Mouse (Mus musculus): ENCODE data around the gene Rom1. TPM values are rescaled to one million over a fixed set of nuclear protein-coding genes. Genes with fewer than 3 reads are reported as not detected.

The Rom1 gene
- polyA plus RNA-seq, 1 experiment from 2014 or later, result 1.6 TPM

- 8% methylated on average over 9 of the region's 9 CpGs for WGBS
- H3K9ac ChIP-seq, result peak overlapping the region; percentile 79
- no peaks in the 10 kb centered on the region for H3K27me3 ChIP-seq
- H3K4me3 ChIP-seq, result peak overlapping the region; percentile 78
- peak overlapping the region; percentile 84 for H3K27ac ChIP-seq
- H3K4me2 ChIP-seq, result peak overlapping the region; percentile 92
- H3K4me1 ChIP-seq (replicated peaks), result peaks cover 34% of the 10 kb centered on the region
- H3K36me3 ChIP-seq, result peaks cover 60% of the 10 kb centered on the region
- H3K9me3 ChIP-seq, result no peaks in the 10 kb centered on the region
- 0 out of 2 replicates have a peak, but pooled peaks have one; percentile 4 for ATAC-seq (ENCODE audit: low FRiP score)
Measured at GRCm38 (mm10) chr19:8954171-8954570, 25.0 kb upstream of the Rom1 start.

GRCm38 (mm10) chr19:8953135-8954039 is 24.2 kb upstream of the Rom1 start, which contains the start of gene Tut1:
Gene Tut1, plus strand, starts transcription at chr19:8953847.
- Histone ChIP-seq H3K4me1 (replicated peaks) (peaks cover 34% of the 10 kb centered on the region), H3K4me3 (peak within 1 kb of the TSS; percentile 78), H3K4me2 (peak within 1 kb of the TSS; percentile 92), H3K27me3 (no peaks in the 10 kb centered on the region), H3K9me3 (no peaks in the 10 kb centered on the region), H3K9ac (peak within 1 kb of the TSS; percentile 79), H3K27ac (peak within 1 kb of the TSS; percentile 90), H3K36me3 (peaks cover 62% of the 10 kb centered on the region)
- peak; percentile 96 for ATAC-seq (ENCODE audit: low FRiP score)
- WGBS, result 2% methylated on average over 46 of the region's 46 CpGs

GRCm38 (mm10) chr19:8952241-8952640 is 23.1 kb upstream of the Rom1 start:
- H3K4me1 ChIP-seq (replicated peaks), result peaks cover 34% of the 10 kb centered on the region
- no peak overlapping the region for H3K4me3 ChIP-seq
- H3K27me3 ChIP-seq, result no peaks in the 10 kb centered on the region
- H3K9ac ChIP-seq, result peak overlapping the region; percentile 69; the same call in 1 of the 2 replicates
- no peaks in the 10 kb centered on the region for H3K9me3 ChIP-seq
- H3K27ac ChIP-seq, result peak overlapping the region; percentile 90
- ATAC-seq (ENCODE audit: low FRiP score), result no peak
- peaks cover 66% of the 10 kb centered on the region for H3K36me3 ChIP-seq
- 0 out of 2 replicates have a peak overlapping the region, but pooled peaks have one; percentile 61 for H3K4me2 ChIP-seq
- WGBS, result 87% methylated on average over 9 of the region's 9 CpGs

GRCm38 (mm10) chr19:8950190-8950589 is 21.0 kb upstream of the Rom1 start:
- WGBS, result 91% methylated on average over 5 of the region's 5 CpGs
- peaks cover 69% of the 10 kb centered on the region for H3K36me3 ChIP-seq
- no peak overlapping the region for H3K9ac ChIP-seq
- no peak overlapping the region for H3K27ac ChIP-seq
- H3K4me3 ChIP-seq, result no peak overlapping the region
- H3K4me1 ChIP-seq (replicated peaks), result peaks cover 31% of the 10 kb centered on the region
- H3K4me2 ChIP-seq, result no peak overlapping the region
- H3K27me3 ChIP-seq, result no peaks in the 10 kb centered on the region
- H3K9me3 ChIP-seq, result no peaks in the 10 kb centered on the region
- ATAC-seq (ENCODE audit: low FRiP score), result no peak

- H3K4me2 ChIP-seq, result no peak overlapping the region
- peaks cover 32% of the 10 kb centered on the region for H3K4me1 ChIP-seq (replicated peaks)
- H3K9ac ChIP-seq, result no peak overlapping the region
- H3K9me3 ChIP-seq, result no peaks in the 10 kb centered on the region
- no peak overlapping the region for H3K27ac ChIP-seq
- no peak for ATAC-seq (ENCODE audit: low FRiP score)
- H3K36me3 ChIP-seq, result peaks cover 77% of the 10 kb centered on the region
- 95% methylated on average over 7 of the region's 7 CpGs for WGBS
- H3K4me3 ChIP-seq, result no peak overlapping the region
- H3K27me3 ChIP-seq, result no peaks in the 10 kb centered on the region
Measured at GRCm38 (mm10) chr19:8946929-8947328, 17.8 kb upstream of the Rom1 start.

GRCm38 (mm10) chr19:8945251-8945650 is 16.1 kb upstream of the Rom1 start:
- peak overlapping the region; percentile 74 for H3K4me2 ChIP-seq
- WGBS, result 88% methylated on average over 6 of the region's 6 CpGs
- no peaks in the 10 kb centered on the region for H3K9me3 ChIP-seq
- no peak for ATAC-seq (ENCODE audit: low FRiP score)
- H3K4me1 ChIP-seq (replicated peaks), result peaks cover 41% of the 10 kb centered on the region
- H3K27me3 ChIP-seq, result no peaks in the 10 kb centered on the region
- H3K27ac ChIP-seq, result no peak overlapping the region
- peak overlapping the region; percentile 53 for H3K9ac ChIP-seq
- H3K36me3 ChIP-seq, result peaks cover 61% of the 10 kb centered on the region
- no peak overlapping the region for H3K4me3 ChIP-seq

GRCm38 (mm10) chr19:8944750-8945149 is 15.6 kb upstream of the Rom1 start:
- Histone ChIP-seq H3K4me1 (replicated peaks) (peaks cover 41% of the 10 kb centered on the region), H3K4me3 (no peak overlapping the region), H3K9ac (peak overlapping the region; percentile 53), H3K9me3 (no peaks in the 10 kb centered on the region), H3K36me3 (peaks cover 56% of the 10 kb centered on the region), H3K4me2 (peak overlapping the region; percentile 74), H3K27me3 (no peaks in the 10 kb centered on the region), H3K27ac (no peak overlapping the region)
- 42% methylated on average over 5 of the region's 5 CpGs for WGBS
- no peak for ATAC-seq (ENCODE audit: low FRiP score)

GRCm38 (mm10) chr19:8944062-8944461 is 14.9 kb upstream of the Rom1 start:
- no peak for ATAC-seq (ENCODE audit: low FRiP score)
- Histone ChIP-seq H3K27ac (no peak overlapping the region), H3K36me3 (peaks cover 49% of the 10 kb centered on the region), H3K9ac (peak overlapping the region; percentile 58), H3K9me3 (no peaks in the 10 kb centered on the region), H3K4me3 (peak overlapping the region; percentile 96; the same call in 1 of the 2 replicates), H3K4me2 (peak overlapping the region; percentile 74), H3K4me1 (replicated peaks) (peaks cover 41% of the 10 kb centered on the region), H3K27me3 (no peaks in the 10 kb centered on the region)
- 80% methylated on average over 5 of the region's 5 CpGs for WGBS

GRCm38 (mm10) chr19:8943047-8943446 is 13.9 kb upstream of the Rom1 start:
- no peaks in the 10 kb centered on the region for H3K27me3 ChIP-seq
- peaks cover 41% of the 10 kb centered on the region for H3K4me1 ChIP-seq (replicated peaks)
- peak overlapping the region; percentile 74 for H3K4me2 ChIP-seq
- peaks cover 39% of the 10 kb centered on the region for H3K36me3 ChIP-seq
- WGBS, result 79% methylated on average over 2 of the region's 2 CpGs
- H3K4me3 ChIP-seq, result peak overlapping the region; percentile 96
- ATAC-seq (ENCODE audit: low FRiP score), result no peak
- H3K9me3 ChIP-seq, result no peaks in the 10 kb centered on the region
- H3K9ac ChIP-seq, result peak overlapping the region; percentile 98
- no peak overlapping the region for H3K27ac ChIP-seq

- ATAC-seq (ENCODE audit: low FRiP score), result peak; percentile 66
- Histone ChIP-seq H3K27ac (peak overlapping the region; percentile 98), H3K4me3 (peak overlapping the region; percentile 96), H3K9ac (peak overlapping the region; percentile 98), H3K4me1 (replicated peaks) (peaks cover 41% of the 10 kb centered on the region), H3K27me3 (no peaks in the 10 kb centered on the region), H3K9me3 (no peaks in the 10 kb centered on the region), H3K36me3 (peaks cover 35% of the 10 kb centered on the region), H3K4me2 (peak overlapping the region; percentile 74)
- WGBS, result 0% methylated on average over 46 of the region's 46 CpGs
Measured at GRCm38 (mm10) chr19:8942276-8942964, 13.3 kb upstream of the Rom1 start.

- peaks cover 34% of the 10 kb centered on the region for H3K36me3 ChIP-seq
- H3K4me2 ChIP-seq, result peak within 1 kb of the TSS; percentile 74
- under 1% methylated on average over 64 of the region's 64 CpGs for whole genome bisulfite sequencing
- ATAC-seq (ENCODE audit: low FRiP score), result peak; percentile 95
- peaks cover 41% of the 10 kb centered on the region for H3K4me1 ChIP-seq (replicated peaks)
- peak within 1 kb of the TSS; percentile 98 for H3K9ac ChIP-seq
- peak within 1 kb of the TSS; percentile 96 for H3K4me3 ChIP-seq
- H3K9me3 ChIP-seq, result no peaks in the 10 kb centered on the region
- H3K27me3 ChIP-seq, result no peaks in the 10 kb centered on the region
- H3K27ac ChIP-seq, result peak within 1 kb of the TSS; percentile 98
Measured at GRCm38 (mm10) chr19:8941515-8942217, 12.5 kb upstream of the Rom1 start, which contains the start of gene Mta2. Gene Mta2, plus strand, starts transcription at chr19:8941875.

- Histone ChIP-seq H3K9me3 (no peaks in the 10 kb centered on the region), H3K36me3 (peaks cover 29% of the 10 kb centered on the region), H3K4me2 (peak overlapping the region; percentile 74), H3K27ac (peak overlapping the region; percentile 98), H3K4me1 (replicated peaks) (peaks cover 41% of the 10 kb centered on the region), H3K4me3 (peak overlapping the region; percentile 96), H3K9ac (peak overlapping the region; percentile 98), H3K27me3 (no peaks in the 10 kb centered on the region)
- WGBS, result 29% methylated on average over 10 of the region's 10 CpGs
- peak; percentile 41 for ATAC-seq (ENCODE audit: low FRiP score)
Measured at GRCm38 (mm10) chr19:8941136-8941514, 12.0 kb upstream of the Rom1 start.

All from hindbrain, embryonic 13.5 days (tissue).